Mouse (Mus musculus): ENCODE measurements around the gene Pcsk7. TPM values are rescaled to one million over a fixed set of nuclear protein-coding genes. Genes with fewer than 3 reads are reported as not detected.
A peak's percentile ranks its signal among the peaks of the same experiment; 100 is the strongest.

Gene Pcsk7
- 10 to 100 TPM; 23.8 to 33.7 (median 26.2) TPM for total RNA-seq (2022)

DNA sequence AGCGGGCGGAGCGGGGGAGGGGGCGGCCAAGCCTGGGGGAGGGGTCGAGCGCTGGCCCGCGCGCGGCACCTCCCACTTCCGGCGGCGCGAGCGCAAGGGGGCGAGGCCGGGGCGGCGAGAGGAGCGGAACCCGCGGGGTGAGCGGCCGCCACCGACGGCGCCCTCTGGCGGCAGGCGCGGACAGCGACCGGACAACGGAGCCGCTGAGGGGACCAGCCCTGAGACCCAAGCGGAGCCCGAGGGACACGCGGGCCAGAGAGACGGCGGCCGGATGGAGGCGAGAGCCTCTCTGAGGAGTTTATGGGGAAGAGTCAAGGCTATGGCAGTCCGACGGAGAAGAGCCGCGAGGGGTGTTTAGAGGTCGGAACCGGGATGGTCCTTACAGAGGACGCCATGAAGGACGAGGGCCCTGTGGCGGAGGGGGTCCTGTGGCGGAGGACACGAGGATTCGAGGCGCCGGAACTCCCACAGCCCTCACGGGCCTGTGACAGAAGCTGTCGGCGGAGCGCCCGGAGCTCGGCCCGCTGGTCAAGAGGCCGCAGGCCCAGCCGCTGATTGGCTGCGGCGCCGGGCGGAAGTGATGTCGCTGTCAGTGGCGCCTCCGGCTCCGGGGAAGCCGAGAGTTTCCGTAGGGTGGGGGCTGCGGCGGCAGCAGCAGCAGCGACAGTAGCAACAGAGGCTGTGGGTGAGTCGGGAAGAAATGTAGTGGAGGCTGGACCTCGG, at the start of gene Pcsk7, which contains the start of gene Rnf214:
Gene Pcsk7, plus strand, starts transcription at position 143 of the 723 bp plus-strand sequence.
Gene Rnf214, minus strand, starts transcription at position 557 of the 723 bp plus-strand sequence.
- DNase-seq (ENCODE audit: low spot score in 2 of 2), result peak; percentile 78 to 86

DNA sequence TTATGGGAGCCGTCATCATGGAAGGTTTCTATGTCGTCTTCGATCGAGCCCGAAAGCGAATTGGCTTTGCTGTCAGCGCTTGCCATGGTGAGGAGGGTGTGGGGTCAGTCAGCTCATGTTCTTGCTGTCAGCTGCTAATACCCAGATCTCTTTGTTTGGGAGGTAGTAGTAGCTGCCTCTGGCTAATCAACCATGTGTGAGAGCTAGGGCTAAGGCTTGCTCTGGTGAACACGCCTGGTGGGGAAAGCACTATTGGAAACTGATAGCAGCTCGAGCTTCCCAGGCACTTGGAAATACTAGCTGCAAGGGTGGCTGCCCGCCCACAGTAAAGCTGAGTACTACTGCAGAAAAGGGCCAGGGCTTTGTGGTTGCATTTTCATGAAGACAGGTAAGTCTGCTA, 46.9 kb upstream of the Pcsk7 start:
- no peak for DNase-seq (ENCODE audit: low spot score in 2 of 2)

DNA sequence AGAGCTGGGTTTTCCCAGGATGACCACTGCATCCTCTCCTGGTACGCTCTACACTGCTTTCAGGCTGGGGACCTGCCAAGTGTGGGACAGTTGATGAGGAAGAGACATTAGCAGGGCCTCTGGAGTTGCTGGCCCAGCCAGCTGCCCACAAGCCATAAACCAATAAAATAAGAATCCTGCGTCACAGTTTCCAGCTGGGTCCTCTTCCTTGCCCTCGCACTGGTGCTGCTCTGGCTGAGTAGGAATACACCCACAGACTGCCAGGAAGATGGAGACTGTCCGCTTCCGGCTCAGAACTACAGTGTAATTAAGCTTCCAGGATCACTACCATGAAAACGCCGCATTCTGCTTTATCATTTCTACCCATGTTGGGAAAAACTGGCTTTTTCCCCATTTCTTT, 44.5 kb upstream of the Pcsk7 start:
- DNase-seq (ENCODE audit: low spot score in 2 of 2), result no peak

DNA sequence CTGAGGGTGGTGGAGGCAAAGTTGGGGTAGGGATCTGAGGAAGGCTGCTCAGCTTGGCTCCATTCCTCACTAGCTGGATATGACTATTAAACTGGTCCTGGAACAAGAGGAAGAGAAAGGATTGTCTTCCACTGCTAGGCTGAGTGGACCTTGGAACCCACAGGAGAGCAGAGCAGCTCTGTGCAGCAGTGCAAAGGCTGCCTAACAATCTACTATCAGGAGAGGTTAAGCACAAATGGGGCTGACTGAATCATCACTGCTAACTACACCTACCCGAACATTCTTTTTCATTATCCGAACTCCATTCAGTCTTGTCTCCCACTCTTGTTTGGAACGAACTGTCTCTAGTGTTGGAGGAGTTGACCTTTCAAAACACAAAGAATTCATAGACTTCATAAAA, 37.1 kb upstream of the Pcsk7 start:
- no peak for DNase-seq (ENCODE audit: low spot score in 2 of 2)

DNA sequence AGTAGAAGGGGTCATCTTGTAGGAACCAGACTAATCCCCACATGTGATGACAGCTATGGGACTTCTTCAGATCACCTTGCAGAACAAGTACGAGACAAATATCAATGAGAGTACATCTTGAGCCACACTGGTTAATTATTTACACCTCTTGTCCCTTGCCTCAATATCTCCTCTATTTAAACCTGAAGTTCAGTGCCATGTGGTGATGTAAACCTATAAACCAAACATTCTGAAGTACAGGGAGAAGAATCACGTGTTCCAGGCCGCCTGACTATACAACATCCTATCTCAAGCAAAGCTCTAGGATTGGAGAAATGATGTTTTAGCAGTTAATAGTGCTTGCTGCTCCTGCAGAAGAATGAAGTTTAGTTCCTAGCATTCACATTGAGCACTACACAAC, 36.0 kb upstream of the Pcsk7 start:
- no peak for DNase-seq (ENCODE audit: low spot score in 2 of 2)

DNA sequence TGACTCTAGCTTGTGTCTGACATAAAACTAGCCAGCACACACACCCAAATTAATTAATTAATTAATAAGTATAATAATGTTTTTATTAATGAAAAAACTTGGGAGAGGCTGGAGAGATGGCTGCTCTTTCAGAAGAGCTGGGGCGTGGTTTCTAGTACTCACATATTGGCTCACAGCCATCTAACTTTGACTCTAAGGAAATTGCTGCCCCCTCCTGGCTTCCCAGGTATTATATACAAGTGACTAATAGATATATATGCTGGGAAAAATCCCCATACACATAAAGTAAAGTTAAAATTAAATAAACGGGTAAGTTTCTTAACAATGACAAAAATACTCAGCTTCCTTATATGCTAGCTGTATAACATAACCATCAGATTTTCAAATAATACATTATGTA, 28.4 kb upstream of the Pcsk7 start:
- DNase-seq (ENCODE audit: low spot score in 2 of 2), result no peak

DNA sequence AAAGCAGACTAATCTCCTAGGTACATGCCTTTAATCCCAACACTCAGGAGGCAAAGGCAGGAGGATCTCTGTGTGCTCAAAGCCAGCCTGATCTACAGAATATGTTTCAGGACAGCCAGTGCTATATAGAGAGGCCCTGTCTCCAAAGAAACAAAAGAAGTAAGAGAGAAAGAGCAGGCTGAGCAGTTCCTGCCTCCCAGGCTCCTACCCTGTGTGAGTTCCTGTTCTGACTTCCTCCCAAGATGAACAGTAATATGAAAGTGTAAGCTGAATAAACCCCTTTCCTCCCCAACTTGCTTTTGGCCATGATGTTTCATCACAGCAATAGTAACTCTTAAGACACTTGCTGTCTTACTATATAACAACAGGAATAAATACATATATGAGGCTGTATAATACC, 12.6 kb upstream of the Pcsk7 start:
- DNase-seq (ENCODE audit: low spot score in 2 of 2), result no peak

DNA sequence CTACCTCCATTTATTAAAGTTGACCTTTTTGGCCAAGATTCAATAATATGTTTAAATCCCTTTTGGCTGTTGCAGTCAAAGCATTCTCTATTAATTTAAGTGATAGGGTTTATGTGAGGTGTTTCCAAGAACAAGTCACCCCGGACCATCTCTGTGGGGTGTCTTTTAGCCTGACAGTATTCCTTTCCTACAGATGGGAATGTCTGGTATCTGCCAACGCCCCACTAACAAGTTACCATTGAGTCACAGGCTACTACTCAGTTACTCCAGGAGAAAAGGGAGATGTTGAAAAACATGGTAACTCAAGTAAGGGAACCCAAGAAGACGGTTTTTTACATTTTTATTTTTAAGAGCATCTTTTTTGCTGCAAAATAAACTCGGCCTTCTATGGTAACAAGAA, 1.1 kb upstream of the Pcsk7 start:
- DNase-seq (ENCODE audit: low spot score in 2 of 2), result no peak

DNA sequence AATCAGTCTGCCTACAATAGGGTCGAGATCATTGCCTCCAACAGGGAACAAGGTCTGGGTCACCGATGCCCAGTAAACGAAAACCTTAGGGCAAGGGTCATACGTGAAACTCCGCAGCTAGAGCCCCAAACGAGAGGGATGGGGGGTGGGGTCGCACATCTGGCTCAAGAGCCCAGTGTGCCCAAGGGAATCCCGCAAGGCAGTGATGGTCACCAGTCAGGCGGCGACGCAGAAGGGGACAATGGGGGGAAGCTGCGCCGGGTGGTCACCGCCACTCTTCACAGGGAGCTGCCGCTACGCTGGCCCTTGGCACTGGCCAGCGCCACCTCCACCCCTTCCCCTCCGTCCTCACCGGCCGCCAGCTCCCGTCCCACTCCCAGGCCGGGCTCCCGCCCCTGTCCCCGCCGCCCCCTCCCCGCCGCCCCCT, 473 bp upstream of the Pcsk7 start:
- DNase-seq (ENCODE audit: low spot score in 2 of 2), result peak in 1 of 2 experiments; percentile 19

DNA sequence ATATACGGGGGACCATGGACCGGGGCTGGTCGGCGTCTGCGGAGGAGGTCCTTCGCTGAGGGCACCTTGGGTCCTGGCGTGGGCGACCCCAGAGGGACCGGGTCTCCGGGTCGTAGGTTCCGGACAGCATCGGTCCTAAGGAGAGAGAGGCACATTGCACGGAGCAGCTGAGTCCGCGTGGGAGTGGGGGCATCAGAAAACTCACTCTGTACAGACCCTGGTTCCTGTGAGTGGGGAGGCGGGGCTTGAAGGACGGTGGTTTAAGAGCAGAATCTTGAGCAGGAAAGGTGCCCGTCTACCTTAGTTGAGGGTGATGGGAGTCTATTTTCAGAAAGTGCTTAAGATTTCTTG, 756 bp downstream of the Pcsk7 start:
- DNase-seq (ENCODE audit: low spot score in 2 of 2), result no peak

DNA sequence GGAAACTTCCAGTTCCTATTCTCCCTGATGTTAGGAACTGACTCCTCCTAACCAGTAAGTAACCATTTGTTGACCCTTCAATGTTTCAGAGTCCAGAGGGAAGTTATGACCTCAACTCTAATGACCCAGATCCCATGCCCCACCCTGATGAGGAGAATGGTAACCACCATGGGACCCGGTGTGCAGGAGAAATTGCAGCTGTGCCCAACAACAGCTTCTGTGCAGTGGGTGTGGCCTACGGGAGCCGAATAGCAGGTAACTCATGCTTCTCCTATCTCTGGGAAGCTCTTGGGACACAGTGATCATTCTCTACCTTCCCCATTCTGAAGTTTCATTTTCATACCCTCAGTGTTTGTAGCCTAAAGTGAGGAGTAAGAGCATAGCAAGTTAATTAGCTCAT, 4.7 kb downstream of the Pcsk7 start:
- no peak for DNase-seq (ENCODE audit: low spot score in 2 of 2)

DNA sequence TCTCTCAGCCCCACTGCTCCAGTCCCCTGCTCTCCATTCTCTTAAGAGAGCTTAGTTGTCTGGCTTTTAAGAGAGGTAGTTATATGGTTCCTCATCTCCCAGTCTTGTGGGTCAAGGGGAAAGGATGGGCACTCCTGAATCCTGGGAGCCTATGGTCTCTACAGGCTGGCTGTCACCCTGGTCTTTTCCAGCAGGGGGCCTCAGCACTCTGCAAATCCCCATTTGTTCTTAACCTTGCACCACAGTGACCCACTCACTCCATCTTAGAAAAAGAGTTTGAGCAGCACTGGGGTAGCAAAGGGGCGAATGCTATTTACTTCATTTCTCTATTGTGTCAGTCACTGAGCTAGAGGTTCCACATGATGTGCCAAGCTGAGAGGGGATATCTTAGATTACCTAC, 5.4 kb downstream of the Pcsk7 start:
- peak in 1 of 2 experiments; percentile 38 for DNase-seq (ENCODE audit: low spot score in 2 of 2)

DNA sequence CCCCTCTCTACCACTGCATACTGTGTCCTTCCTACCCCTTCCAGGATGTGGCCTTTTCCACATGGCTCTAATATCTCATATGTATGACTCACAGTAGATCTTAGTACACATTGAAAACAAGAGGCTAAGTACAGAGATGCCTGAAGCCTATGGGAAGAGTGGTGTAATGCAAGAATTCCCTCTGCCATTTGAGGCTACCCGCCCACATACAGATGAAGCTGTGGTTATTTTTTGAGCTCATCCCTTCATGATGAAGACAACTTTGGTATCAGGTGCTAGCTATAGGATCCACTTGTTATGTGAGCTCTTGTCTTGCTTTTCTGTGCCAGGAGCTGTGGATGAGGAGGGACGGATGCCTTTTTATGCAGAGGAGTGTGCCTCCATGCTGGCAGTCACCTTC, 9.4 kb downstream of the Pcsk7 start:
- no peak for DNase-seq (ENCODE audit: low spot score in 2 of 2)

DNA sequence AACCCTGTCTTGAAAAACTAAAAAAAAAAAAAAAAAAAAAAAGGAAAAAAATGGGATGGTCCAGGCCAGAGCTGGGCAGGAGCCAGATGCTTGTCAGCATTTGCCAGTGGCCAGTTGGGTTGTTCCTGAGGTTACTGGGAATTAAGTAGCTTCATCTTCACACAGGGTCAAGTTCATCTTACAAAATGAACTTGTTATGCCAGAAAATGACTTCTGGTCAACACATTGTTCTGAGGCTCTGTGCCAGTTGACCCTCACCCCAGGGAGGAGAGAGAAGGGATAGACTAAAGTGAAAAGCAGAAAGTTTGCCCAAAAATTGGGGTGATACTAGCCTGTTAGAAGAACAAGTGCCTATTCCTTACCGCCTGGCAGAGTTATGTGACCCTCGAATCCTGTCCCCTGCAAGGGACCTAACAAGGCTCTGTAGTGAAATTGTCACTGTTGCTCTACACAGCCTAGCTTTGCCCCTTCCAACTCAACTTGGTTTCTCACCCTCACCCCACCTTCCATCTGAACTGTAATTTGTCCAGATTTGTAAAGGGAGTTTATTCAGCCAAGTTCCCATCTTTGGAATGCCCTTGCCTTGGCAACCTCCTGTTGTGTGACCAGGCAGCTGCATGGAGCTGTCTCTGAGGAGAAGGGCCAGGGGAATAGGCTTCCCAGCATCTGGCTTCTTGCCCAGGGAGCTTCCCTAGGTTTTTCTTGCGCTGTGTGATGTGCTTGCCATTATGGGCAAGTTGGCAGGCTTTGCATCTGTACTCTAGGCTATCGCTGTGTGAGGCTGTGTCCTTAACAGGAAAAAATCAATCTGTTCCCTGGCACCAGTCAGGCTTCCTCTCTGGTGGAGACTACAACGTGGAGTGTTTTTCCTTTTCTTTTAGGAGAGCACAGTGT, 11.0 kb downstream of the Pcsk7 start:
- peak; percentile 54 to 60 for DNase-seq (ENCODE audit: low spot score in 2 of 2)

DNA sequence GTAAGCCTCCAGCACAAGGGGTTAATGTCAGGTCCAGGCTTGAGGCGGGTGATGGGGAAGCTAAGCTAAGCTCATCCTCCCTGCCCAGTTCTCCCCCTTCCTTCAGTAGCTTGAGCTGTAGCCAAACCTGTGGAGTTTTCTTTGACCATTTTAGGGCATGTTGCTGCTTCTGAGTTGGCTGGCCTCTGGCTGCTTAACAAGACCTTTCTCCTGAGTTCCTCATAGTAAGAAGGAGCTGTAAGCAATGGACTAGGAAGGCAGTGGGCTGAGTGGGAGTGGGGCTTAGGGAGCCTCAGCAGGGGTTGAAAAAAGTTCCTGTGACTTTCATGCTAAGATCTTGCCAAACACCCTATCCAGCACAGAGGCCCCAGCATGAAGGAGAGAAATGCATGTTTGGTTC, 13.6 kb downstream of the Pcsk7 start:
- no peak for DNase-seq (ENCODE audit: low spot score in 2 of 2)

DNA sequence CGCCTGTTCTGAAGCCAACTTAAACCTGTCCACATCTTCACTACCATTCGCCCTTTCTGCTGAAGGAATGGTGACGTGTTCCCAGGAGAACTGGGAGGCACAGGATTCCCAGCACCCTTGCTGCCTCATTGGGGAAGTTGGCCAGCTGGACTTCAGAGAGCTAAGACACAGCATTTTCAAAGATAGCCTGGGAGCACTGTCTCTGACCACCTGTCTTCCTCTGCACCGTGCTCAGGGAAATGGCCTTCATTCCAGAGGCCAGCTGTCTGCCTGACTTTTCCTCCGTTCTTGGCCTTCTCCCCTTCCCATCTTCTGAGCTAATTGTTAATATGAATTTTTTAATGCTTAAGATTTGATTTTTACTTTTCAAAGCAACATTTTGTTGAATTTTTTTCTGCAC, 23.0 kb downstream of the Pcsk7 start:
- no peak for DNase-seq (ENCODE audit: low spot score in 2 of 2)

DNA sequence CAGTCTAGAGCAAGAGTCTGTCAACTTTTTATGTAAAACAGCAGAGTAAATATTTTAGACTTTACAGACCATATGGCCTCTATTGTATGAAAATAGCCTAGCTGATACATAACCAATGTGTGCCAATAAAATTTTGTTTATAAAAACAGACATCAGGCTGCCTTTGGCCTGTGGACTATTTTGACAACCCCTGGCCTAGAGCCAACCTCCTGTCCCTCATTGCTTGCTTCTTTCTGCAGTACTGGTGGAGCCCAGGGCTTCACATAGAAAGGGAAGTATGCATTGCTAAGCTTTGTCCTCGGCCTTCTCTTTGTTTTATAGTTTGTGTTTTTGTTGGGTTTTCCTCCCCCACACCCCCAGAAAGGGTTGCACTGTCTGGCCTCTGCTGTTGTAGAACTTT, 25.7 kb downstream of the Pcsk7 start:
- no peak for DNase-seq (ENCODE audit: low spot score in 2 of 2)

DNA sequence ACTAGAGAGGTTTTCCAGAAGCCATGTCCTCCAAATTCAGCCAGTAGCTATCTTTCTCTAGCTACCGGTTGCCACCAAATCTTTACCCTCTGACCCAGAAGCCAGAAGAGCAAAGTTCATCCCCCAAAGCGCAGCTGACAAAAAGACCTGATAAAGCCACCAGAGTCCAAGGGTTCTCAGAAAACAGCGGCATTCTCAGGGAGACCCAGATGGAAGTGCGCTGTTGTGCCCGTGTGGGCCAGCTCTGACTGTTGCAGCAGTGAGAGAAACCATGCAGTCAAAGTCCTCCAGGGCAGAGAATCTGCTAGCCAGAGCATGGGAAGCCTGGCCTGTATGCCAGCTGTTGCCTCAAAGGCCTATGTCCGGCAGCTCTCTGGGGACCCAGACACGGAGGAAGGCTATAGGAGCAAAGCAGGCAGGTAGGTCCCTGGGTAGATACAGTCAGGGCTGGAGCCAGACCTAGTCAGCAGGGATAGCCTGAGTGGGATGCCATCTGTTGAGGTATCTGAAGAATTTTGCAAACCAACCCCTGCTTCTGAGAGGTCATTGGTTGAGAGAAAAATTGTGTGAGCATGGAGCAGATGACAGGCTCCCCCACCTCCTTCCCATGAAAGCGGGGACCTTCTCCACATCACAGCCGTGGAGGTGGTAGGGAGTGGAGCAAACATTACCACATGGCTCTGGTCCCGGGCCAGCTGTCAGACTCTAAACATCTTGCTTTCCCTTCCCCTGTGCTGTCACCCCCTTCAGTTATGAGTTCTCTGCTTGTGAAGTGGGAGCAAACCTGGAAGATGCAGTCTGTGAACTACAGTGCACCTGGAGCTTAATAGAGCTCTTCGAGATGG, 26.5 kb downstream of the Pcsk7 start:
- DNase-seq (ENCODE audit: low spot score in 2 of 2), result peak in 1 of 2 experiments; percentile 57

DNA sequence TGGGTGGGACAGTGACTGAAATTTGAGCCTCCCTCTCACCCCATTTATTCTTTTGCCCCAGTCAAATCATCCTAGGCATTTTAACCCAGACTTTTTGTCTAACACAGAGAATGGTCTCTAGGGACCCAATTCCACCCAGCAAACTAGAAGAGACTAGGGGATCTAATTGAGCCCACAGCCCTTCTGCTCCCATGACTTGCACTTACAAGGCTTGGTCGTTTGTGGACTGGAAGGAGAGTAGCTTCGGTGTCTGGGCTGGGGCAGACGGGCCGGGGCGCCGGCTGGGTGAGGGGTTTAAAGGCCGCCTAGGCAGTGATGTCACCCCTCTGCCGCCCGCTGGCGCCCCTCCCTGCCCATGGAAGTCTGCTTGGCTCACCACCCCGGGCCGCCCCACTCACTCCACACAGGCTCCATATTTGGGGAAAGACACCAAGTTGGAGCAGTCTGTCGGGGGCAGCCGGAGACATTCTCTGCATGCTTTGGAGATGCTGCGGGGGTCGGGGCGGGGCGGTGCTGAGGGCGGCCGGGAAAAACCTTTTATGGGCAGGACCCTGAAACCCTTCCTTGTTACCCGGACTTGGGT, 29.4 kb downstream of the Pcsk7 start, which contains the start of gene Tagln:
Gene Tagln, minus strand, starts transcription at position 431 of the 583 bp plus-strand sequence.
- DNase-seq (ENCODE audit: low spot score in 2 of 2), result no peak

DNA sequence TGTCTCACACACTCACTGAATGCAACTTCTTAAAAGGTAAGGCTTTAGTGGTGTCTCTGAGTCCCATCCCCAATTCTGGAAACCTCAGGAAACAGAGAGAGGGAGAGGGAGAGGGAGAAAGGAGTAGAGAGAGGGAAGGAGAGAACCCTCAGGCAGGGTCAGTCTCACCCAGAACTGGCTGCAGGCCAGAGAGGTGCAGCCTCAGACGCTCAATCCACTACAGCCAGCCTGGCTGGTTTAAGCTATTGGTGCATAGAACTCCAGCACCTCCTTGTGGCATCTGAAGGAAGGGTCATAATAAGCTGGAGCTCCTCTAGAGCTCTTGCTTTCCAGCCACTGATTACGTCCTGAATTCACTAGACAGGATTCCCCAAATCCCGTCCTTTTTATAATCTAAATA, 30.6 kb downstream of the Pcsk7 start:
- peak in 1 of 2 experiments; percentile 37 for DNase-seq (ENCODE audit: low spot score in 2 of 2)

DNA sequence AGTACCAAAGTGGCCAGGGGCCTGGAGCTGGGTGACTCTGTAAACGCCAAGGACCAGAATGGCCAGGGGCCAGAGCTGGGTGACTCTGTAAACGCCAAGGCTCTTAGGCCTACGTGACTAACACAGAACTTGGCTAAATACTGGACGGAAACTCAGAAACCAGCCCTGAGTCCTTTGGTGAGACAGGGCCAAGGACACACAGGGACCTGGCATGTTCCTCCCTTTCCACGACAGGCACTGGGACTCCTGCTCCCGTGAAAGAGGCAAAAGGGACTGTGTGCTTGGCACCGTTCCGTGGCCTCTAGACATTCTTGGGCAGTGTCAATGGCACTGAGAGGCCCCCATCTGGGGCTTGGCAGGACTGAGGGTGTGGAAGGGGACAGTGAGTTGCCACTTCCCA, 31.8 kb downstream of the Pcsk7 start:
- DNase-seq (ENCODE audit: low spot score in 2 of 2), result no peak
